Mouse (Mus musculus) stomach, embryonic 14.5 days (tissue): ENCODE results near the gene Ruvbl1. TPM values are rescaled to one million over a fixed set of nuclear protein-coding genes. Genes with fewer than 3 reads are reported as not detected.

Source experiments
- ATAC-seq: fragments of 200-750 bp; cut with Nextera tagmentation; 2 replicates; pipeline ENCODE4 v1.8.0; 2017; ENCODE audit warnings: low read depth, moderate TSS enrichment; ENCODE audit not compliant: insufficient number of reproducible peaks, insufficient read depth, low FRiP score
- H3K27ac ChIP-seq: fragments of 300-500 bp; sonication (generic); 2 replicates; pipeline ENCODE4 v1.5.1; 2014; ENCODE audit warnings: mild to moderate bottlenecking, low read length, moderate library complexity, mixed read lengths
- H3K27me3 ChIP-seq: fragments of 300-500 bp; sonication (generic); 2 replicates; pipeline ENCODE4 v1.6.1; 2014; ENCODE audit warnings: low read length, control low read depth, mixed read lengths; ENCODE audit not compliant: control insufficient read depth, insufficient read depth
- H3K36me3 ChIP-seq: fragments of 300-500 bp; sonication (generic); 2 replicates; pipeline ENCODE4 v1.6.1; 2014; ENCODE audit warnings: mild to moderate bottlenecking, control low read depth, low read length, moderate library complexity, mixed read lengths; ENCODE audit not compliant: control insufficient read depth, insufficient read depth
- H3K4me1 ChIP-seq: fragments of 300-500 bp; sonication (generic); 2 replicates; pipeline ENCODE4 v1.6.1; 2014; ENCODE audit warnings: low read length, control low read depth, mixed read lengths; ENCODE audit not compliant: control insufficient read depth, insufficient read depth
- H3K4me2 ChIP-seq: fragments of 300-500 bp; sonication (generic); replicated peaks from 2 replicates; pipeline ENCODE4 v1.6.1; 2014; ENCODE audit warnings: low read depth, low read length, control low read depth
- H3K4me3 ChIP-seq: fragments of 300-500 bp; sonication (generic); 2 replicates; pipeline ENCODE4 v1.5.1; 2014; ENCODE audit warnings: low read depth, low read length, control low read depth
- H3K9ac ChIP-seq: fragments of 300-500 bp; sonication (generic); replicated peaks from 2 replicates; pipeline ENCODE4 v1.6.1; 2014; ENCODE audit warnings: low read depth, mild to moderate bottlenecking, control low read depth, low read length, moderate library complexity, mixed read lengths
- H3K9me3 ChIP-seq: fragments of 300-500 bp; sonication (generic); 2 replicates; pipeline ENCODE4 v1.6.1; 2016; ENCODE audit warnings: low read depth, low read length, control low read depth; ENCODE audit not compliant: control insufficient read depth
- WGBS: fragments of 180-500 bp; shearing (Covaris S2); extraction: QIAGEN DNeasy Blood & Tissue Kit; methylation state at CpG from one replicate; pipeline ENCODE4 v1.1.7; 2014; 5-methylcytosine and 5-hydroxymethylcytosine counted together
- polyA plus RNA-seq: library from polyadenylated mRNA; unstranded; fragments of >200 nt; fragmentation: Nextera tagmentation; extraction: Ambion mirVana; gene quantifications from 2 replicates; pipeline ENCODE4 v1.2.1, GENCODE M21; 2014

The Ruvbl1 gene
- polyA plus RNA-seq: 120 and 134 TPM in 2 replicates

DNA sequence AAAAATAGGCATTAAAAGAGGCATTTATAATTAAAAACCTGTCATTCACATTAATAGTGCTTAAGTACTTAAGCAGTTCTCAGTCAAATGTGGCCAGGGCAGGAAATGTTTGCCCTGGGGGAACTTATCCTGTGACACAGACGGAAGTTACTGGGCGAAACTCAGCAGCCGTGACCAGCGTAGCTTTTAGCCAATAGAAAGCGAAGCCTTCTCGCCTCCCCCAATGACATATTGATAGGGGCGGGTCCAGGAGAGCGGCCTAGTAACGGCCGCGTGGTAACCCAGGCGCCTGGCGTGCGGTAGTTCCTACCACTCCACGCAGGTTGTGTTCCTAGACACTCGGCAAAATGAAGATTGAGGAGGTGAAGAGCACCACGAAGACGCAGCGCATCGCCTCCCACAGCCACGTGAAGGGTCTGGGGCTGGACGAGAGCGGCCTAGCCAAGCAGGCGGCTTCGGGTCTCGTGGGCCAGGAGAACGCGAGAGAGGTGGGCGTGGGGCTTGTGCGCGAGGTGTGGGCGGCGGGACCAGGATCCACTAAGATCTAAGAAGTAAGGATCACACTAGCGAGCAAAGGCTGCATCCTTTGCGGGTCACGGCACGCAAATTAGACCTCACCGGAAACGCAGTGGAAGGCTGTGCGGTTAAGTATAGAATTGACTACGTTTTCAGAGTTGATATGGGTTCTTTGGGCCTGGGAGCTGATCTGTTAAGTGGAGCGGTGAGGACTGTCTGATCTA lies at the start of gene Ruvbl1:
TSS of gene Ruvbl1 (plus strand) at position 229 of the 740 bp plus-strand sequence.
- Histone ChIP-seq H3K4me2 (peak within 1 kb of the TSS; percentile 82), H3K9me3 (no peaks in the 10 kb centered on the region), H3K27ac (no peak within 1 kb of the TSS), H3K27me3 (no peaks in the 10 kb centered on the region), H3K36me3 (peaks cover 13% of the 10 kb centered on the region), H3K9ac (peak within 1 kb of the TSS; percentile 65), H3K4me3 (peak within 1 kb of the TSS; percentile 78), H3K4me1 (peaks cover 10% of the 10 kb centered on the region; the same call in 1 of the 2 replicates)
- WGBS: under 1% methylated on average over 40 of the region's 42 CpGs
- ATAC-seq: peak; percentile 99

DNA sequence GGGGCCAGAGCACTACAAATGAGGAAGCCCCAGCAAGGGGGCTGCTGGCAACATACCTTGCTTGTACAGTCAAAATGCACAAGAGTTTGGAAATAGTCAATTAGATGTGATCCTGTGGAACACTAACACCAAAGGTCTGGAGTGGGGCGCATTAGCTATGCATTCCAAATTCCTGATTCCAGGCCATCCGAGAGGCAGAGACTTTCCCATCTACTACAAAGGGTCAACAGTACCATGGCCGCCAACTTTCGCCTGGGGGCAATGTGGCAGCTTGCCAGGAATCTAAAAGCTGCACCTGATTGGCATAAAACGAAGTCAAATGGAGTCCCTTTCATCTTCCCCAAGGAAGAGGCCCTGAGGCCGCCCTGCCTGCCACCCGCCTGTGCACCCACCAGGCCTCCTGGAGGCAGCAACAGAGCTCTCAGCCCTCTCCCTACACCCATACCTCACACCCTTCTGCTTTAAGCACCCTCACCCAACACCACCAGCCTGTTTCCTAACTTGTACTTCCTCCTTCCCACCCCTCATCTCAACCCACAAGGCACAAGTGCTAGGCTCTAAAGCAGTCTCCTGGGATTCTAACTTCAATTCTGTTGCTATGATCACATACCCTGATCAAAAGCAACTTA lies 49.0 kb upstream of the Ruvbl1 start:
- no peak for ATAC-seq
- Histone ChIP-seq H3K36me3 (no peaks in the 10 kb centered on the region), H3K9me3 (no peaks in the 10 kb centered on the region), H3K27me3 (no peaks in the 10 kb centered on the region), H3K4me1 (0 out of 2 replicates have a peak, but pooled peaks cover 2% of the 10 kb centered on the region), H3K9ac (no peak overlapping the region), H3K27ac (no peak overlapping the region), H3K4me2 (no peak overlapping the region), H3K4me3 (no peak overlapping the region)
- WGBS: 75% methylated on average over 7 of the region's 7 CpGs

DNA sequence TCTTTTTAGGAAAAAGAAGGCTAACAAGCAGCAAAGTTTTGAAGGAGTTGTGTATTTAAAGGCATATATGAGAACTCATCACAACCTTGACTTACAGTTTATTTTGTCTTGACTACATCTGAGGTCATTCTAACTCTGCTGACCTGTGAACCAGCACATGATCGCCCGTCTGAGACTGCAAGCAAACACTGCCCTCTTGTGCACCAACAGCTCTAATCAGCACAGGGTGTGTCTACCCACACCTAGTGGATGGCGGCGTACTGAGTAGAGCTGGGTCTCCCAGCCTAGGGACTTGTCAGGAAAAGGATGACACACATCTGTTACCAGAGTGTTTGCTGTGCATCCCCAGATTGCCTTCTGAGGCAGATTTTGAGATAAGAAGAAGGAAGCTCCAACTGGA lies 34.0 kb upstream of the Ruvbl1 start:
- peaks cover 5% of the 10 kb centered on the region for H3K4me1 ChIP-seq
- no peak overlapping the region for H3K4me3 ChIP-seq
- no peaks in the 10 kb centered on the region for H3K9me3 ChIP-seq
- H3K9ac ChIP-seq: no peak overlapping the region
- ATAC-seq: peak; percentile 83
- no peak overlapping the region for H3K27ac ChIP-seq
- 23% methylated on average over 4 of the region's 4 CpGs for WGBS
- no peak overlapping the region for H3K4me2 ChIP-seq
- H3K27me3 ChIP-seq: no peaks in the 10 kb centered on the region
- H3K36me3 ChIP-seq: no peaks in the 10 kb centered on the region

DNA sequence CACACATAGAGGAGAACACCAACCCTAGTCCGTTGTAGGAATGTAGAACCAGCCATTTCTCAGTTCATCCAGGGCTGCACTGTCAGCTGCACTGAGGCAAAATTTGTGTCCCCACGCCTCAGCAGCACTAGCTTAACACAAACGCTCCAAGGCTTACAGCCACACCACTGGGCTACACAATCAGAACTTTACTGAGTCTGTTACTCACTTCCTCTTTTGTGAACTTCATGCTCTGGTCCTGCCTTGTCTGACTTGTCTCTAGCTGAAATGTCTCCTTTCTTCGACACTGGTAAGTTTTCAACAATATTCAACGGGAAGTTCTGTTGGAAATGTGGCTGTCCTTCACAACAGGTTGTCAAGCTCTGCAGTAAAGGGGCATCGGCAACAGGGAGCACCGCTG lies 29.6 kb upstream of the Ruvbl1 start:
- WGBS: 86% methylated on average over 7 of the region's 7 CpGs
- no peaks in the 10 kb centered on the region for H3K36me3 ChIP-seq

DNA sequence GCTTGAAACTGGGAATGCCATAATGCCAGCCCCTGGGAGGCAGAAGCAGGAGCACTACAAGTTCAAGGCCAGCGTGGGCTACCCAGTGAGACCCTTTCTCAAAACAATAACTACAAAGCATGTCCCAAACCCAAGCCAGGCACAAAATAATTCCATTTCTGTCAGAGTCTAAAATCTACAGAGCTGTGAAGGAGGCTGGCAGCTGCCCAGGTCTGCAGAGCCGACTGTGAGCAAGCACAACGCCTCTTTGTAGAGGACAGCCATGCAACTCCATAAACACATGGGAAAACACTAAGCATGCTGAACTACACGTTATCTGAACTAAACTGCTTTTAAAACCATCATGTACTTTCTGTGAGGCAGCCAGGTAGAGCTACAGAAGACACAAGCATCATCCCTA lies 26.2 kb upstream of the Ruvbl1 start:
- H3K9me3 ChIP-seq: no peaks in the 10 kb centered on the region
- H3K9ac ChIP-seq: no peak overlapping the region
- ATAC-seq: no peak
- no peak overlapping the region for H3K4me3 ChIP-seq
- no peak overlapping the region for H3K4me2 ChIP-seq
- H3K27me3 ChIP-seq: no peaks in the 10 kb centered on the region
- WGBS: 81% methylated on average over 4 of the region's 4 CpGs
- H3K36me3 ChIP-seq: no peaks in the 10 kb centered on the region
- H3K27ac ChIP-seq: no peak overlapping the region
- no peaks in the 10 kb centered on the region for H3K4me1 ChIP-seq

More for the DNA sequence above, 29.6 kb upstream of the Ruvbl1 start:
- Histone ChIP-seq H3K9ac (no peak overlapping the region), H3K9me3 (no peaks in the 10 kb centered on the region), H3K27me3 (no peaks in the 10 kb centered on the region), H3K4me2 (no peak overlapping the region), H3K27ac (no peak overlapping the region), H3K4me1 (no peaks in the 10 kb centered on the region), H3K4me3 (no peak overlapping the region)
- no peak for ATAC-seq

DNA sequence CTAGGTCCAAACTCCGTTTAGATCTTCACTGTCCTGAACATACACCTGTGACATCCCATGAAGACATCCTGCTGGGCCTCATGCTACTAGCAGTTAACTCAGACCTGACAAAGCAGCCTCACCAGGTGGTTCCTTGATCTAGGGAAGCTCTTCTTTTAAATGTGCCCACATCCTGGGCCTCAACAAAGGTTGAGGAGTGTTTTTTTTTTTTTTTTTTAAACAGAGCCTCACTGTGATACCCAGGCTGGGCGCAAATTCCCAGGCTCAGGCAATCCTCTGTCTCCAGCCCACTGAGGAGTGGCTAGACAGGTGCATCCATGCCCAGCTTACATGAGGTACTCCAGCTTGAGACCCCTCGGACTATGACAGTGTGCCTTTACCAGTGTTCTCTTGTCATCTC lies 22.7 kb upstream of the Ruvbl1 start:
- 74% methylated on average over 3 of the region's 3 CpGs for WGBS
- ATAC-seq: no peak

DNA sequence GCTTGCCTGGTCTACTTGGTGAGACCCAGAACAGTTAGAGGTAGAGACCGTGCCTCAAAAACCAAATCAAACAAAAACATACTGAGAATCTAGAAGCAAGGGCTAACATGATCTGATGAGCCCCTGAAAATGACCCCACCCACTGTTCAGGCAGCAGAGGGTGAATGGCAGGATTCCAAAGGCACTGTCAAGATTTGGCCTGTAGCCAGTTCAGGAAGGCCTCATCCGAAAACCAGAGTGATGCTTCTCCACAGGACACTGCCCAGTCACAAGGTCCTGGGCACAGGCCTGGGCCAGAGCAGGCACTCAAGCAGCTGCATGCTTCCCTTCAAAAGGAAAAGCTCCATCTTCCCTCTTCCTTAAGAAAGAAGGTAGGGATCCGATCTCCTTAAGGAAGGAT lies 21.8 kb upstream of the Ruvbl1 start:
- H3K4me2 ChIP-seq: no peak overlapping the region
- no peak overlapping the region for H3K27ac ChIP-seq
- H3K36me3 ChIP-seq: no peaks in the 10 kb centered on the region
- H3K9me3 ChIP-seq: no peaks in the 10 kb centered on the region
- 77% methylated on average over 3 of the region's 3 CpGs for WGBS
- no peaks in the 10 kb centered on the region for H3K27me3 ChIP-seq
- no peak overlapping the region for H3K9ac ChIP-seq
- H3K4me1 ChIP-seq: peaks cover 10% of the 10 kb centered on the region; the same call in 1 of the 2 replicates
- H3K4me3 ChIP-seq: no peak overlapping the region
- ATAC-seq: no peak

More for the DNA sequence above, 22.7 kb upstream of the Ruvbl1 start:
- no peaks in the 10 kb centered on the region for H3K27me3 ChIP-seq
- no peaks in the 10 kb centered on the region for H3K9me3 ChIP-seq
- H3K4me1 ChIP-seq: peaks cover 10% of the 10 kb centered on the region; the same call in 1 of the 2 replicates
- no peak overlapping the region for H3K4me3 ChIP-seq
- no peak overlapping the region for H3K27ac ChIP-seq
- no peak overlapping the region for H3K9ac ChIP-seq
- no peak overlapping the region for H3K4me2 ChIP-seq
- H3K36me3 ChIP-seq: no peaks in the 10 kb centered on the region

DNA sequence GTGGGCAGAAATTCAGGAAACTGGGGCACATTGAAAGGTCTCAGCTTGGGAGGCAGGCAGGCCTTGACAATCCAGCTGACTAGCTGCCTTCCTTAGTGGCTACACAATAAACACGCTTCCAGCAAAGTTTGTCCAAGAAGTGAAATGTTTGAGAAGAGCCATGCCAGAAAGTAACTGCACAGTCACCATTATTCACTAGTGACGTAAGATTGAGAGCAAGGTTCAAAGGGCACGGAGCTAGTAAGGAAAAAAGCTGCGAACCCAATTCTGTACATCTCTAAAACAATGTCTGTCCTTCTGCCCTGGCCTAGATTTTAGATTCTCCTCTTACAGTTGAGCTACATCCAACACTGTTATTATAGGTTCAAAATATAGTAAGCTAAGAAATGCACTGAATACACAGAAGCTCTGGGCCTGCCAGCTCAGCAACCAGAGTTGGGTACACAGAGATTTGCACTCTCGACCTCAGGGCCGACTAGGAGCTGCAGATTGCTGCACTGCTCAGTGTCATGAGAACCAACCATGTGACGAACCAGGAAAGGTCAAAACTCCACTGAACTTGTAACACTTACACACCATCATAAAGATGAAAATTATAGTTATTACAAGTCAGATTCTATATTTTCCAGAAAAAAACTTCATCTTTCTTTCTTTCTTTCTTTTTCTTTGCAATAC lies 21.0 kb upstream of the Ruvbl1 start:
- no peak overlapping the region for H3K9ac ChIP-seq
- H3K27me3 ChIP-seq: no peaks in the 10 kb centered on the region
- H3K36me3 ChIP-seq: no peaks in the 10 kb centered on the region
- H3K27ac ChIP-seq: no peak overlapping the region
- WGBS: 58% methylated on average over 7 of the region's 7 CpGs
- no peak for ATAC-seq
- H3K9me3 ChIP-seq: no peaks in the 10 kb centered on the region
- H3K4me3 ChIP-seq: no peak overlapping the region
- H3K4me2 ChIP-seq: no peak overlapping the region
- H3K4me1 ChIP-seq: peaks cover 10% of the 10 kb centered on the region; the same call in 1 of the 2 replicates
